Mouse (Mus musculus): ENCODE results near the gene Cyp2b9.
"Not testable (repeated sequence)": the region's sequence is repeated elsewhere in the genome, so short reads cannot be mapped to it uniquely, and the experiment has no call there.

The Cyp2b9 gene

GRCm38 (mm10) chr7:26173111-26173510 is at the start of gene Cyp2b9:
TSS of gene Cyp2b9 (plus strand) at chr7:26173411.
- not testable (repeated sequence) for DNase-seq

GRCm38 (mm10) chr7:26139623-26140022 is 33.6 kb upstream of the Cyp2b9 start:
- not testable (repeated sequence) for DNase-seq

DNA sequence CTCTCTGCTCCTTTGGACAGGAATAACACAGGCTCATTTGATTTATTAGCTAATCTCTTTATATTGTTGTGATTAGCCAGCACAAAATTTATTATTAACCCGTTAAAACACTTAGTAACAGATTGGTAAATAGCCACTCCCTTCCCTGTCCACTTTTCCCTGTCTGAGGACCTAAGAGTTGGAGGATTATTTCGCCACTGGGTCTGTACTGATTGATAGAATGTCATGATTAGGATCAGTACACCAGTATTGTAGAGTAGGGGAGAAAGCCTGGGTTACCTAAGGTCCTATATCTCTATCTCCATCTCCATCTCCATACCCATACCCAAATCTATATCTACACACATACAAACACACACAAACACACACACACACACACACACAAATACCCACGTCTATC is 29.6 kb upstream of the Cyp2b9 start:
- not testable (repeated sequence) for DNase-seq

DNA sequence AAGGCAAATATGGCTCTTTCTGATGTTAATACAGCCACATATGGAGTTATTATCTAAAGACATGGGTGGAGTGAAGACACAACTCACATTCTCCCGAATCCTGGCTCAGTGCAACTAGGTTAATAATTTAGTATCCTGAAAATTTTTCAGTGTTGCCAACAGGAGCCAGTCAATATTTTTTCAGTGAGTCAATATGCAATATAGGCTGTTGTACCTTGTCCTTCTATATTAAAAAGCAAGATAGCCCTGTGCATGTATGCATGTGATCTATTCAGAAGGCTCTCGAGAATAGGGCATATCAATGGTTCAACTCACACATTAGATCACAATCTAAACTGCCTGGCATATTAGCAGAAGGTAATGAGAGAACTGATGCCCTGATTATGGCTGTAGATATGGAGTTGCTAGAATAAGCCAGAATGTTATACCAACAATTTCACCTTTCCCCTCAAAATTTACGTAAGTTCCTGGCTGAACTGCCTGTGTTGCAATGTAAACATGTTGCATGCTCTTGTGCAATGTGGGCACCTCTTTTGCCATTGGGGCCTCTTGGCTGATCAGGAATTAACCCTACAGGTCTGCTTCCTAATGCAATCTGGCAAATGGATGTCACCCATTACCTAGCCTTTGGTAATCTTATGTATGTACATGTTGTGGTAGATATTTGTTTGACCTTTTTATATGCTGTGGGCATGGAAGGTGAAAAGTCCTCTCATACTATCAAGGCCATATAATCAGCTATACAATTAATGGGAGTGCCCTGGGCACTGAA is 4.3 kb upstream of the Cyp2b9 start:
- not testable (repeated sequence) for DNase-seq

DNA sequence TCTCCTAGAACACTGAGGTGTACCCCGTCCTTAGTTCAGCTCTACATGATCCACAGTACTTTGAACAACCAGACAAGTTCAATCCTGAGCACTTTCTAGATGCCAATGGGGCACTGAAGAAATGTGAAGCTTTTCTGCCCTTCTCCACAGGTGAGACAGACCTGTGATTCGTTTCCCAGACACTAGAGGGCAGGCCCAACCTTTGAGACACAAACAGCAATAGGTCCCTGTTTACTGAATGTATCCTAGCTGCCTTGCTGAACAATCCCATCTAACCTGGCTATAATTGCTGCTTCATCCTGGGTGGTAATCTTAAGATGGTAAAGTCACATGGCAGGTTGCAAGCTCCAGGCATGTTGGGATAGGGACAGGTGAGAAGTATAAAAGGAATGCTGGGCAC is 27.9 kb downstream of the Cyp2b9 start:
- no peak for DNase-seq

- DNase-seq = not testable (repeated sequence)
Observed at GRCm38 (mm10) chr7:26260034-26260433, 86.8 kb downstream of the Cyp2b9 start, which contains the start of gene Vmn1r184. TSS of gene Vmn1r184 (plus strand) at chr7:26260334.
